Mouse (Mus musculus): ENCODE measurements around the gene Npdc1. TPM values are rescaled to one million over a fixed set of nuclear protein-coding genes. Genes with fewer than 3 reads are reported as not detected.

The Npdc1 gene
- polyA plus RNA-seq (2012; rRNA removed), result 300 and 413 TPM in 2 replicates

DNA sequence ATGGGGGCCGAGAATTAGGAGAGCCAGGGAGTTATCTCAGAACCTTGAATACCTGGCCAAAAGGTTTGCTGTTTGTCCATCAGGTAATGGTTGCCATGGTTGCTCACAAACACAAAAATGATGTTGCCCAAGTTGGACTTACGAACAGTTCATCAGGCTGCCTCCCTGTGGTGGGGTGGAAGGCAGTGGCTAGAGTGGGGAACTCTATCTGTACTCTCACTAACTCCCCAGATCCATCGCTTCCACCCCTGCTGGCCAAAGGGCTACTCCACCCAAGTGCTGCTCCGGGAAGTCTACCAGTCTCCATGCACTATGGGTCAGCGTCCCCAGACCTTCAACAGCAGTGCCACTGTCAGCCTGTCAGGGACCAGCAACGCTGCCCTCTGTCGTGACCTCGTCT is at the start of gene Npdc1:
TSS of gene Npdc1 (plus strand) at position 301 of the 400 bp plus-strand sequence.

DNA sequence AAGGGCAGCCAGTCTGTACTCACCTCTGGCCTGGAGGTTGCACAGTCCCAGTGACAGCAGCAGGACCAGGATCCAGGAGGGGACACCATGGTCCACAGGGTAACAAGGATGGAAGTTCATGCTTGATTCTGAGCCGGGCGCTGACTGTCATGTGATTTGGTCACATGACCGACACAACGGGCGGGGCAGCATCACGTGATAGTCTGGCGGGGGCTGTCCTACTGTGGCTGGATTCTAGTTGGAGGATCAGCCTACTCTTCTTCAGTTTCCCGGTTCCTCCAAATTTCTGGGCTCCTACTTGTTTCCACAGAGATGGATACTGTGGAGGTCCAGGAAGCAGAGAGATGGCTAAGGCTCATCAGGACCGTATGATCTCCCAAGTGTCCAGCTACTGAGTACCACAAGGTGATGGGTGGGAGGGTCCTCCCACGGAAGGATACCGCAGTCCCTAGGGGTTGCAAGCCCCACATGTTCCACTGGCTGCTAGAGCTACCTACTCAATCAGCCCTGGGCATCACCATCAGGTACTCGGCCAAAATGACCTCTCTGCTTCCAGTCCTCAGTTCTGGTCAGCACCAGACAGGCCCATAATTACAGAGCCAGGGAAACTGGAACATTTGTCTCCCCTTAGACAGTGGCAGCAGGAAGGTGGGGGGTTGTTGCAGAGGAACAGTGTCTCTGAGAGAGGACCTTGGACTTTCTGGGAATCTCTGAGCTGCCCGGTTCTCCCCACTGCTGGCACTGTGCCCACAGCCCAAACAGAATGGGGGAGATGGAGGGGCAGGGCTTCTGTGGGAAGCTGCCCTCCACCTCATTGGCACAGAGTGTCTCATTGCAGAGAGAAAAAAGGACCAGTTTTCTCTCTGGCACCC is 42.7 kb upstream of the Npdc1 start, which contains the start of gene Dpp7:
TSS of gene Dpp7 (minus strand) at position 152 of the 872 bp plus-strand sequence.

DNA sequence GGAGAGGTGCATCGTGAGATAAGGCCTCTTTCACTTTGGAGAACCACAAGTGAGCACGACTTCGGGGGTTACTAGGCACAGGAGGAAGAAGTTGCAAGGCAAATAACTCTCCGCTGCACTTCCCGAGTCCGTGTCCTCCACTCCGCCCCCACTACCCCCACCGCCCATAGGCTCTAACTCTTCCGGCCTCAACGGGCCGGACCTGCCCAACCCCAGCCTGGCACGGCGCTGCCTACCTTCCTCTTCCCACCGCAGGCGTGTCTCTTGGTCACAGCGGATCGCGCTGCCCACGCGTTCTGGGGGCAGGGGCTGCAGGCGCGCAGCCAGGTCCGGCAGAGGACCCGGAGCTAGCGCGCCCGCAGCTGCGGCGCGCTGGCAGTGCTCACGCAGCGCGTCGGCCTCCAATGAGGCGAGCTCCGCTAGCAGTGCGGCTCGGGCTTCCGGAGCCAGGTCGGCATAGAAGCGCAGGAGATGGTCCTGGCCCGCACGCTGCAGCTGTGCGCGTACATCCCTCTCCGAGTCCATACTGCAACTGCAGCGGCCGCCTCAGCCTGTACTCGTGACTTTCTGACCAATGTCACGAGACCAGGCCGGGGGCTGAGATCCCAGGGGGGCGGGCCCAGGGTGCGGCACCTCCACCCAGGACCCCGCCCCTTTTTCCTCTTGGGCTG is 33.9 kb upstream of the Npdc1 start, which contains the start of gene Uap1l1:
TSS of gene Uap1l1 (minus strand) at position 592 of the 671 bp plus-strand sequence.

DNA sequence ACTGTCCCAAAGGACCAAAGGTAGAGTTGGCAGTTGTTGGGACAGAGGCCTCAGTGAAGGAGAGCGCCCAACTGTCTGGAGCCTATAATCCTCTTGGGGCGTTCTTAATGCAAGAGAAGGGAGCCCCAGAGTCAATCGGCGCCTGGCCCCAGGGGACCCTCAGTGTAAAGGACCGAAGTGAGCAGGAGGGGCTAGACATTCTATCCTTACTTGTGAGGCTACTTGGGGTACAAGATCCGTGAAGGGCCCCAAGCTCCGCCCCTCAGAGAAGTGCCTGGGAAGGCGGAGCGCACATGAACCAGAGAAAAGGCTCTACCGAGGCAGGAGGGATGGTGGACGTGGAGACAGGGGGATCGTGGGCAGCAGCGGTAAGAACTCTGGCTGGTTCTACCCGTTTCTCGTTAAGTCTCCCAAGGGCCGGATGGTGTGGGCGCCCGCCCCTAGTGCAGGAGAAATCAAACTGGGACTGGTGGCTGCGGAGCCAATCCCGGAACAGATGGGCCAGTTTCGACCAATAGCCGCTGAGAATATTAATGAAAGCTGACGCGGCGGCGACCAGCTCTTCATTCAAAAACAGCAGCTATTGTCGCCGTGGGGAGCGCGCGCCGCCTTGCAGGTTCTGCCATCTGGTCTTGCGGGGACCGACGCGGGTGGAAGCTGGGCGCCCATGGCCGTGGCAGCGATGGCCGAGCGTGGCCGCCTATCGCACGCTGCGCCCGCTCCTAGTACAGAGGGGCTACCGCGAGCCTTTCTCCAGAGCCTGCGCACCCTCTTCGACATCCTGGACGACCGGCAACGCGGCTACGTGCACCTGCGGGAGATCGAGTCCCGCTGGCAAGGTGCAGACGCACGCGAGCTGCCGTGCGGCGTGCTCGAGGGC is 27.1 kb upstream of the Npdc1 start, which contains the start of gene Sapcd2:
TSS of gene Sapcd2 (plus strand) at position 558 of the 880 bp plus-strand sequence.

DNA sequence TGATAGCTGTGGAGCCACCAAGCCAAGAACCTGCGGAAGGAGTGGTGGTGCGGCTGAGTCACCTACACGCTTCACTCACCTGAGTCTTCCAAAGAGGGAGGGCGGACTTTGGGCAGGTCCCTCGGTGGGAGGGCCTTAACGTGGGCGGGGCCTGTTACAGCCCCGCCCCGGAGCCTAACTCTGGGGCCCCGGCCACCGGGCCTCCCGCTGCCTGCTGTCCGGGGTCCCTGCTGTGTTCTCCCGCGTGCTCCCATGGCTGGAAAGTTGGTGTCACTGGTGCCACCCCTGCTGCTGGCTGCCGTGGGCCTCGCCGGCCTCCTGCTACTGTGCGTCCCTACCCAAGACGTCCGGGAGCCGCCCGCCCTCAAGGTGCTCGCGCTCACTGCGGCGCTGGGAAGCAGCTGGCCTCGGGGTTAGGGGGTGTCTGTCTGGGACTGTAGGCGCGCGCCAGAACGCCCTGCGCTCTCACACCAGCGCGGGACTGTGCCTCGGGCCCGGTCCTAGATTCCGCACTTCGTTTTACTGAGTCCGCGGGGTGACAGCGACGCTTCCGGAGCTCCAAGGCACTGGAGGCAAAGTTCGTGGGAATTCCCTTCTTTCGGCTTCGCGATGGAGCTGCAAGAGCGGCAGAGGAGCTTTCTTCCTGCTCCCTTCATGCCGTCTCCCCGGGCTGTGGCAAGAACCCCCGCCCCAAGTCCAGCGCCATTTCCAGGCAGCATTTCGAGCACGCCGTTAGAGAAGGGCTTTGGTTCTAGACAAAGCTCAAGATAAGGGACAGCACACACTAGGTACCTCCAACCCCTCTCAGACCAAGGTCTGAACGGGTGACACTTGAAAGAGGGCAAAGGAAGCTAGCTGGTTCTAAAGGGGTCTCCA is 3.2 kb upstream of the Npdc1 start, which contains the start of gene Entpd2:
TSS of gene Entpd2 (plus strand) at position 154 of the 876 bp plus-strand sequence.

DNA sequence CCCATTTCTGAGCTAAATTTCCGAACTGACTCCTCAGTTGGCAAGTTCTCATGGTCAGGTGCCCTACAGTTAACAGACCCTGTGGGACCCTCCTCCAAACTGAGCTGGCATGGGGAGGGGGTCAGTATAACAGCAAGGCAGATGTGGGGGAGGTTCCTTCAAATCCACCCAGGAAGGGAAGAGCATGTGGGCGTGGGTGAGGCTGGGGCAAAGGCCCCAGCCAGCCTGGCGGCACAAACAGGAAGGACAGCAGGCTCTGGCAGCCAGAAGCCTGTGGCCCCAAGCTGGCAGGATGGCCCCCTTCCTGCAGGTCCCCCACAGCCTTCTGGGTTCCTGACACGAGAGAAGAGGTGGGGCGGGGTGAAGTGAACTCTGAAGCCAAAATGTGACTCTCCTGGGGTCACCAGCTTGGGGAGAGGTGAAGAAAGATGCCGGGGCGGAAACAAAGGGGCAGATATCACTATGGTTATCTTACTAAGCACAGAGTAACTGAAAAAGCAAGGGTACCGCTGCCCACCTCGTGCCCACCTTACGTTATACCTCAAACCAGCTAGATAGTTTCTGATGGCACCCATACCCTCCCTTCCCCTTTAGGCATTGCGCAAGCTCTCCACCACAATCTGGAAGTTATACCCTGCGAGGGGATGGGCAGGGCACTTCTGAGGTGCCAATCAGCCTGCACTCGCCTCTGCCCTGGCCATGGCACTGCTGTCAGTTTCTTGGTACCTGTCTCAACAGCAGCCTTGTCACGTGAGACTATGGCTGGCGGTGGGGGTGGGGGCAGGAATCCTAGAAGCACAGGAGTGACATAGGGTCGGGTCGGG is 23.6 kb downstream of the Npdc1 start, which contains the start of gene Fut7:
TSS of gene Fut7 (plus strand) at position 681 of the 824 bp plus-strand sequence.

DNA sequence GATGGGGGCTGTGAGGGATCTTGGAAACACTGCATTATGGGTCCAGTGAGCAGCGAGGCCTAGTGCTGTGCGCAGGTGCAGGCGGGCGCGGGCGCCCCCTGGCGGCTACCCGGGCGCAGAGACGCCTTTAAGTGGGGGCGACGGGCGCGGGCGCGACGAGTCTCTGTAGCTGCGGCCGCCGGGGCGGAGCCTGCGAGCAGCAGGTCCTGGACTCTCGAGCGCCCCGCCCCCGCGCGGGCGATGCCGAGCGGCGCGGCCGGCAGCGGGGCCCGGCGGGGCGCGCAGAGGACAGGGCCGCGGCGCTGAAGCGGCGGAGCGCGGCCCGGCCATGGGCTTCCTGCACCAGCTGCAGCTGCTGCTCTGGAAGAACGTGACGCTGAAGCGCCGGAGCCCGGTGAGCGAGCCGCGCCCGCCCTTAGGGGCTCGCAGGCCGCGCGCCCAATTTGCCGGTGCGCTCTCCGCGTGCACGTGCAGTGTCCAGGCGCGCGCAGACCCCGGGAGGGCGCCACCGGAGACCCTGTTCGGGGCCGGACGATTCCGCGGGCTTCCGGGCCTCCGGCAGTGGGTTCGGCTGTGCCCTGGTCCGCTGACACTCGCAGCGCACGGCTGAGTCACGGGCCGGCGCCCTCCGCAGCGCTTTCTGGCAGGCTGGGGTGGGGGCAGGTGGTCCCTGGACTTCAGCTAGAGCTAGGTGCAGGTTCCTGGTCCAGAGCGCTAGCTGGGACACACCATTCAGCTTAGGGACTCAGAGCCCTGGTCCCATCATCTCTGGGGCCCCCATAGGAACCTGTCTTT is 29.5 kb downstream of the Npdc1 start, which contains the start of gene Abca2:
TSS of gene Abca2 (plus strand) at position 262 of the 795 bp plus-strand sequence.

DNA sequence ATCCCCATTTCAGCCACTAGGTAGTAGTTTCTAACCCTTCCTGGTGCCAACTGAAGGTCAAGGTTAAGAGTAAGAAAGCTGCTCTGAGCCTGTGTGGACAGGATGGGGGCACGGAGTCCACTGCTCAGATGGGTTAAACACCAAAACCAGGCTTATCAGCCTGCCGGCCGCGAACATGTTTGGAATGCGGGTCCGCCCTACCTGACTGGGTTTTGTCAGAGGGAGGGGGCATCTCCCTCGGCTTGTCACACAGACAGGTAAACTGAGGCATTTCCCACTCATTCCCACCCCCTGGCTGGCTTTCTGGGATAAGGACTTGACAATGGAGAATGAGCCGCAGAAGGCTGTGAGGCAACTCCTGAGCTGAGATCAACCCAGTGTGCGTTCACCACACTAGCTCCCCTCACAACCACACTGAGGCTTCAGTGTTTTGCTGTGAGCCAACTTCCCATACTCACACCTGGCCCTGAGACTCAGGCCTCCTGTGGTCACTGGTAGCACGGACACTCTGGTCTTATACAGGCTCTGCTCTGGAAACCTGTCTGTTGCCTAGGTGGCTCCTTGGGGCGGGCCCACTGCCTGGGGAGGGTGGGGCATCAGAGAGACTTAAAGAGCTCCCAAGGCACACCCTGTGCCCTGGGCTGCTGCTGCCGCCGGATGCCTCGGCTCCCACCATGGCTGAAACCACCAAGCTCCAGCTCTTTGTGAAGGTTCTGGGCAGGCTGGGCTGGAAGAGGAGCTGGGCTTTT is 57.2 kb downstream of the Npdc1 start, which contains the start of gene Clic3:
TSS of gene Clic3 (plus strand) at position 634 of the 749 bp plus-strand sequence.

Other genes starting within 250 kb of the Npdc1 start
- gene Nrarp, start 218.6 kb upstream of the Npdc1 start, polyA plus RNA-seq (2012; rRNA removed), result 16.0 and 20.1 TPM in 2 replicates
- gene Tor4a, start 202.5 kb upstream of the Npdc1 start, polyA plus RNA-seq (2012; rRNA removed), result 91.7 and 92.6 TPM in 2 replicates
- gene Nelfb, start 187.9 kb upstream of the Npdc1 start, polyA plus RNA-seq (2012; rRNA removed), result 54.5 and 59.1 TPM in 2 replicates
- gene Stpg3, start 184.7 kb upstream of the Npdc1 start, polyA plus RNA-seq (2012; rRNA removed), result not detected in 2 replicates
- gene Fam166a, start 180.6 kb upstream of the Npdc1 start, polyA plus RNA-seq (2012; rRNA removed), result 0.18 and 0.40 TPM in 2 replicates
- 582 and 710 TPM in 2 replicates for gene Tubb4b, start 174.6 kb upstream of the Npdc1 start, polyA plus RNA-seq (2012; rRNA removed)
- not detected in 2 replicates for gene Slc34a3, start 165.0 kb upstream of the Npdc1 start, polyA plus RNA-seq (2012; rRNA removed)
- gene Rnf224, start 162.6 kb upstream of the Npdc1 start, polyA plus RNA-seq (2012; rRNA removed), result 0.10 TPM in 1 of 2 replicates, not detected in the other
- gene Rnf208, start 157.1 kb upstream of the Npdc1 start, polyA plus RNA-seq (2012; rRNA removed), result 27.2 and 28.5 TPM in 2 replicates
- 1.6 and 1.7 TPM in 2 replicates for gene Cysrt1, start 156.9 kb upstream of the Npdc1 start, polyA plus RNA-seq (2012; rRNA removed)
- gene AL732309.1, start 152.5 kb upstream of the Npdc1 start, polyA plus RNA-seq (2012; rRNA removed), result 31.6 and 35.4 TPM in 2 replicates
- 85.0 and 109 TPM in 2 replicates for gene Tmem203, start 143.9 kb upstream of the Npdc1 start, polyA plus RNA-seq (2012; rRNA removed)
- gene Tprn, start 136.7 kb upstream of the Npdc1 start, polyA plus RNA-seq (2012; rRNA removed), result 30.9 and 32.4 TPM in 2 replicates
- 85.4 and 91.9 TPM in 2 replicates for gene Ssna1, start 126.9 kb upstream of the Npdc1 start, polyA plus RNA-seq (2012; rRNA removed)
- 112 and 124 TPM in 2 replicates for gene Anapc2, start 126.9 kb upstream of the Npdc1 start, polyA plus RNA-seq (2012; rRNA removed)
- gene Tmem210, start 111.2 kb upstream of the Npdc1 start, polyA plus RNA-seq (2012; rRNA removed), result 0.51 and 0.55 TPM in 2 replicates
- 37.9 and 39.1 TPM in 2 replicates for gene Lrrc26, start 109.4 kb upstream of the Npdc1 start, polyA plus RNA-seq (2012; rRNA removed)
- gene Grin1, start 80.2 kb upstream of the Npdc1 start, polyA plus RNA-seq (2012; rRNA removed), result 1.1 and 1.7 TPM in 2 replicates
- gene Man1b1, start 67.0 kb upstream of the Npdc1 start, polyA plus RNA-seq (2012; rRNA removed), result 9.7 and 12.0 TPM in 2 replicates
- 50.5 and 59.0 TPM in 2 replicates for gene Dpp7, start 43.0 kb upstream of the Npdc1 start, polyA plus RNA-seq (2012; rRNA removed)
- 59.3 and 63.2 TPM in 2 replicates for gene Uap1l1, start 33.7 kb upstream of the Npdc1 start, polyA plus RNA-seq (2012; rRNA removed)
- gene Sapcd2, start 27.0 kb upstream of the Npdc1 start, polyA plus RNA-seq (2012; rRNA removed), result 16.5 and 18.1 TPM in 2 replicates
- 33.0 and 33.1 TPM in 2 replicates for gene Entpd2, start 3.5 kb upstream of the Npdc1 start, polyA plus RNA-seq (2012; rRNA removed)
- gene Fut7, start 23.9 kb downstream of the Npdc1 start, polyA plus RNA-seq (2012; rRNA removed), result 0.38 and 0.46 TPM in 2 replicates
- 54.2 and 56.6 TPM in 2 replicates for gene Abca2, start 29.4 kb downstream of the Npdc1 start, polyA plus RNA-seq (2012; rRNA removed)
- gene Clic3, start 57.5 kb downstream of the Npdc1 start, polyA plus RNA-seq (2012; rRNA removed), result 36.3 and 57.3 TPM in 2 replicates
- 87.0 and 99.6 TPM in 2 replicates for gene Paxx, start 61.7 kb downstream of the Npdc1 start, polyA plus RNA-seq (2012; rRNA removed)
- gene Ptgds, start 70.7 kb downstream of the Npdc1 start, polyA plus RNA-seq (2012; rRNA removed), result 17.0 and 20.7 TPM in 2 replicates
- not detected in 2 replicates for gene Lcn12, start 94.6 kb downstream of the Npdc1 start, polyA plus RNA-seq (2012; rRNA removed)
- 24.5 and 26.0 TPM in 2 replicates for gene Fbxw5, start 101.4 kb downstream of the Npdc1 start, polyA plus RNA-seq (2012; rRNA removed)
- gene C8g, start 102.4 kb downstream of the Npdc1 start, polyA plus RNA-seq (2012; rRNA removed), result 5.0 TPM in 2 replicates
- 19.3 and 21.8 TPM in 2 replicates for gene Traf2, start 147.6 kb downstream of the Npdc1 start, polyA plus RNA-seq (2012; rRNA removed)
- gene Edf1, start 158.5 kb downstream of the Npdc1 start, polyA plus RNA-seq (2012; rRNA removed), result 124 and 162 TPM in 2 replicates
- gene Mamdc4, start 175.5 kb downstream of the Npdc1 start, polyA plus RNA-seq (2012; rRNA removed), result 20.7 and 30.4 TPM in 2 replicates
- gene Phpt1, start 175.9 kb downstream of the Npdc1 start, polyA plus RNA-seq (2012; rRNA removed), result 73.9 and 105 TPM in 2 replicates
- gene Ajm1, start 182.4 kb downstream of the Npdc1 start, polyA plus RNA-seq (2012; rRNA removed), result 8.4 and 10.4 TPM in 2 replicates
- 123 and 169 TPM in 2 replicates for gene Rabl6, start 209.2 kb downstream of the Npdc1 start, polyA plus RNA-seq (2012; rRNA removed)
- gene Ccdc183, start 218.3 kb downstream of the Npdc1 start, polyA plus RNA-seq (2012; rRNA removed), result not detected in 2 replicates
- gene Tmem141, start 222.7 kb downstream of the Npdc1 start, polyA plus RNA-seq (2012; rRNA removed), result 22.5 and 36.2 TPM in 2 replicates
- 1.2 and 1.8 TPM in 2 replicates for gene Fcna, start 228.7 kb downstream of the Npdc1 start, polyA plus RNA-seq (2012; rRNA removed)